Mouse (Mus musculus): ENCODE data around the gene Negr1. TPM values are rescaled to one million over a fixed set of nuclear protein-coding genes. Genes with fewer than 3 reads are reported as not detected.

The Negr1 gene
- polyA plus RNA-seq, 1 experiment from 2014 or later: not detected

- ATAC-seq: no peak
- no peaks in the 10 kb centered on the region for H3K36me3 ChIP-seq (replicated peaks; ENCODE audit: insufficient read depth, low read length)
- no peaks in the 10 kb centered on the region for H3K4me1 ChIP-seq (ENCODE audit: insufficient read depth)
- 50% methylated on average over 3 of the region's 3 CpGs for WGBS (ENCODE audit: insufficient replicate concordance)
- H3K9me3 ChIP-seq (ENCODE audit: low read length): no peaks in the 10 kb centered on the region
- no peak overlapping the region for H3K9ac ChIP-seq (replicated peaks)
- H3K4me2 ChIP-seq (ENCODE audit: low read depth, low read length): no peak overlapping the region
- no peaks in the 10 kb centered on the region for H3K27me3 ChIP-seq (ENCODE audit: insufficient read depth, low read length)
- DNase-seq: no peak
- no peak for TF ChIP-seq CTCF (IDR thresholded peaks at IDR 0.05; ENCODE audit: low read depth)
- no peak overlapping the region for H3K4me3 ChIP-seq (ENCODE audit: low read depth, low read length)
- H3K27ac ChIP-seq (ENCODE audit: low read depth): no peak overlapping the region
Observed at GRCm38 (mm10) chr3:157255863-157256262, 694.3 kb downstream of the Negr1 start.

DNA sequence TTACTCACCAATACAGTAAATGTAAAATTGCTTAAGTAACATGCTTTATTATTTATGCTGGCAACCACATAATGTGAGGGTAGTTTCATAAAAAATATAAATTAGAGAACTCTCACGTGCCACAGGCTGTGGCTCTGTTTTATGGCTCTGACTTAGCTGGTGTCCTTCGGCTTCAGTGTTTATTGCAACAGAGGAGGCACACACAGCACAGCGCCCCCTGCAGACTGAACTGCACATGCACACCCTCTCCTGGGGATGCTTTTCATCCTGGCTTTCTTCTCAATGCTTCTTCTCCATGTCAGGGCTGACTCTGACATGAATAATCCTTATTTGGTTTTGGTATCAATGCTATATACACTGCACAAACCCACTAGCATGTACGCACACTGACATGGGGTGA is 707.1 kb downstream of the Negr1 start:
- ATAC-seq (no peak), DNase-seq (no peak)
- H3K9me3 ChIP-seq (ENCODE audit: low read length): no peaks in the 10 kb centered on the region
- H3K4me3 ChIP-seq (ENCODE audit: low read depth, low read length): no peak overlapping the region
- 60% methylated on average over 4 of the region's 4 CpGs for WGBS (ENCODE audit: insufficient replicate concordance)
- no peaks in the 10 kb centered on the region for H3K27me3 ChIP-seq (ENCODE audit: insufficient read depth, low read length)
- no peak for TF ChIP-seq EP300 (IDR thresholded peaks at IDR 0.05; ENCODE audit: low read depth)
- no peak for TF ChIP-seq CTCF (IDR thresholded peaks at IDR 0.05; ENCODE audit: low read depth)
- no peaks in the 10 kb centered on the region for H3K36me3 ChIP-seq (replicated peaks; ENCODE audit: insufficient read depth, low read length)
- no peak overlapping the region for H3K9ac ChIP-seq (replicated peaks)
- H3K27ac ChIP-seq (ENCODE audit: low read depth): no peak overlapping the region
- no peak overlapping the region for H3K4me2 ChIP-seq (ENCODE audit: low read depth, low read length)
- H3K4me1 ChIP-seq (ENCODE audit: insufficient read depth): no peaks in the 10 kb centered on the region

- no peak overlapping the region for H3K4me3 ChIP-seq (ENCODE audit: low read depth, low read length)
- no peaks in the 10 kb centered on the region for H3K4me1 ChIP-seq (ENCODE audit: insufficient read depth)
- no peak overlapping the region for H3K27ac ChIP-seq (ENCODE audit: low read depth)
- no peak overlapping the region for H3K9ac ChIP-seq (replicated peaks)
- H3K36me3 ChIP-seq (replicated peaks; ENCODE audit: insufficient read depth, low read length): no peaks in the 10 kb centered on the region
- no peaks in the 10 kb centered on the region for H3K27me3 ChIP-seq (ENCODE audit: insufficient read depth, low read length)
- ATAC-seq (no peak), DNase-seq (no peak)
- no peaks in the 10 kb centered on the region for H3K9me3 ChIP-seq (ENCODE audit: low read length)
- H3K4me2 ChIP-seq (ENCODE audit: low read depth, low read length): no peak overlapping the region
- TF ChIP-seq EP300 (IDR thresholded peaks at IDR 0.05; ENCODE audit: low read depth) (no peak), CTCF (IDR thresholded peaks at IDR 0.05; ENCODE audit: low read depth) (no peak)
Observed at GRCm38 (mm10) chr3:157272379-157272778, 710.8 kb downstream of the Negr1 start.

GRCm38 (mm10) chr3:157274143-157274542 is 712.5 kb downstream of the Negr1 start:
- Histone ChIP-seq H3K9ac (replicated peaks) (no peak overlapping the region), H3K27me3 (ENCODE audit: insufficient read depth, low read length) (no peaks in the 10 kb centered on the region), H3K4me3 (ENCODE audit: low read depth, low read length) (no peak overlapping the region), H3K4me2 (ENCODE audit: low read depth, low read length) (no peak overlapping the region), H3K9me3 (ENCODE audit: low read length) (no peaks in the 10 kb centered on the region), H3K36me3 (replicated peaks; ENCODE audit: insufficient read depth, low read length) (no peaks in the 10 kb centered on the region), H3K27ac (ENCODE audit: low read depth) (no peak overlapping the region), H3K4me1 (ENCODE audit: insufficient read depth) (no peaks in the 10 kb centered on the region)
- TF ChIP-seq EP300 (IDR thresholded peaks at IDR 0.05; ENCODE audit: low read depth): no peak
- TF ChIP-seq CTCF (IDR thresholded peaks at IDR 0.05; ENCODE audit: low read depth): no peak
- 73% methylated on average over 1 of the region's 1 CpGs for WGBS (ENCODE audit: insufficient replicate concordance)
- DNase-seq: no peak
- no peak for ATAC-seq

DNA sequence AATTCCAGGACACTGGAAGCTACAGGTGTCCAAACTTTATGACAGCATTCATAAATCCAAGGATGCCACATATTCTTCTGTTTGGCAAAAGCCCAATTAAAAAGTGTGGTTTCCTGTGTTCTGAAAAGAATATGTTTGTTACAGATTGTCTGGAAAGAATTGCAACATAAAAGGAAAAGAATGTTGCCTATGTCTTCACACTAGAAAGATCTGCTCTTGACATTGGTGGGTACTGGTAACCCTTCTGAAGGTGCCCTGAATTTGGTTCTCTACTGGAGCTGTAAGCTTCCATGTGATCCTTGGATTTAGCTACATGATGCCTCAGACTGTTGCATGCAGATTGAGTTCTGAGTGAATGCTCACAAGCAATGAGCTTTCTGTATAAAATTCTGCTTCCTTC is 718.1 kb downstream of the Negr1 start:
- Histone ChIP-seq H3K4me2 (ENCODE audit: low read depth, low read length) (no peak overlapping the region), H3K27me3 (ENCODE audit: insufficient read depth, low read length) (no peaks in the 10 kb centered on the region), H3K27ac (ENCODE audit: low read depth) (no peak overlapping the region), H3K36me3 (replicated peaks; ENCODE audit: insufficient read depth, low read length) (no peaks in the 10 kb centered on the region), H3K4me1 (ENCODE audit: insufficient read depth) (no peaks in the 10 kb centered on the region), H3K4me3 (ENCODE audit: low read depth, low read length) (no peak overlapping the region), H3K9ac (replicated peaks) (no peak overlapping the region), H3K9me3 (ENCODE audit: low read length) (no peaks in the 10 kb centered on the region)
- no peak for TF ChIP-seq CTCF (IDR thresholded peaks at IDR 0.05; ENCODE audit: low read depth)
- no peak for TF ChIP-seq EP300 (IDR thresholded peaks at IDR 0.05; ENCODE audit: low read depth)
- no peak for ATAC-seq
- no peak for DNase-seq

DNA sequence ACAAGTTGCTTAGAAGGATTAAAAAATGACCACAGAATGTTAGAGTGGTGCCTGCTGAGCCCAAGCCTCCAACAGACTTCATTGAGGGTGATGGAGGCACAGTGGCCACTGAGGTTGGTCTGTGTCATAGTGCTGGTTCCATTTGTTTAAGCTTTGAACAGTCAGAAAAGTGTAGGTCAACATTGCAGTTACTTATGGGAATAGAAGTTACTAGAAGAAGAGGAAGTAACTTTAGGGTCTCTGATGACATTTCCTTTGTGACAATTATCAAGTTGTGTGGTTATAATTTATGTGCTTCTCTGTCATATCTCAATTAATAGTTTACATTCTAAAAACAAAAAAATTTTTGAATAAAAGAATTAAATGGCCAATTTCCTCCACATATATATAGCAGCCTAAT is 719.7 kb downstream of the Negr1 start:
- H3K4me1 ChIP-seq (ENCODE audit: insufficient read depth): no peaks in the 10 kb centered on the region
- H3K27ac ChIP-seq (ENCODE audit: low read depth): no peak overlapping the region
- H3K9ac ChIP-seq (replicated peaks): no peak overlapping the region
- TF ChIP-seq CTCF (IDR thresholded peaks at IDR 0.05; ENCODE audit: low read depth): no peak
- TF ChIP-seq EP300 (IDR thresholded peaks at IDR 0.05; ENCODE audit: low read depth): no peak
- no peak for ATAC-seq
- no peaks in the 10 kb centered on the region for H3K27me3 ChIP-seq (ENCODE audit: insufficient read depth, low read length)
- H3K4me2 ChIP-seq (ENCODE audit: low read depth, low read length): no peak overlapping the region
- no peak overlapping the region for H3K4me3 ChIP-seq (ENCODE audit: low read depth, low read length)
- no peak for DNase-seq
- no peaks in the 10 kb centered on the region for H3K9me3 ChIP-seq (ENCODE audit: low read length)
- H3K36me3 ChIP-seq (replicated peaks; ENCODE audit: insufficient read depth, low read length): no peaks in the 10 kb centered on the region

DNA sequence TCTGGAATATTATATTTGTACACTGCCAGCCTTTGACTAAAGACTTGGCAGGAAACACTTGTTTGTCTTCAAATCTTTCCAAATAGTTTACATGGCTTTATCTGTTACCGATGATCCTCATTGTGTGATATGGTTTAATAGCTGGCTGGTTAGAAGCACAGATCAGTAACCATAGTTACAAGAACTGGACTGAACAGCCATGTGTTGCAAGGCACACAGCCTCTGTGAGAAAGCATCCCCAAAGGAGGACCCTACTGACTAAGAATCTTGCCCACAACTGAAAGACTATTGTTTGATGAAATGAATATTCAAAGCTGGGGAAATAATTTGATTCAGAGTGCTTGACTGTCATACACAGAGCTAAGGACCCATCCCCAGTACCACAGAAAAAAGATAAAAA is 729.7 kb downstream of the Negr1 start:
- Histone ChIP-seq H3K27me3 (ENCODE audit: insufficient read depth, low read length) (no peaks in the 10 kb centered on the region), H3K36me3 (replicated peaks; ENCODE audit: insufficient read depth, low read length) (no peaks in the 10 kb centered on the region), H3K27ac (ENCODE audit: low read depth) (no peak overlapping the region), H3K9ac (replicated peaks) (no peak overlapping the region), H3K4me3 (ENCODE audit: low read depth, low read length) (no peak overlapping the region), H3K9me3 (ENCODE audit: low read length) (no peaks in the 10 kb centered on the region), H3K4me1 (ENCODE audit: insufficient read depth) (no peaks in the 10 kb centered on the region), H3K4me2 (ENCODE audit: low read depth, low read length) (no peak overlapping the region)
- TF ChIP-seq EP300 (IDR thresholded peaks at IDR 0.05; ENCODE audit: low read depth) (no peak), CTCF (IDR thresholded peaks at IDR 0.05; ENCODE audit: low read depth) (no peak)
- no peak for ATAC-seq
- 83% methylated on average over 1 of the region's 1 CpGs for WGBS (ENCODE audit: insufficient replicate concordance)
- no peak for DNase-seq

Data from liver, postnatal 0 days (tissue).